Mouse (Mus musculus) cortical plate, adult 2 months (tissue): ENCODE measurements at regions not wholly inside any gene's neighbourhood (a gene's known extent, or its start where the extent isn't known, plus 50 kb on each side); places are given as distances from the start of the nearest gene placed in this dataset.

Experiments used
- H3K27ac ChIP-seq: fragments of 200-500 bp; 2 replicates; pipeline ENCODE4 v1.5.1; 2012; ENCODE audit warnings: low read length, control low read depth, inconsistent platforms; ENCODE audit not compliant: insufficient read depth
- H3K4me1 ChIP-seq: fragments of 200-500 bp; 2 replicates; pipeline ENCODE4 v1.6.1; 2011; ENCODE audit warnings: low read length; ENCODE audit not compliant: control insufficient read depth, insufficient read depth
- H3K4me3 ChIP-seq: fragments of 200-500 bp; 2 replicates; pipeline ENCODE4 v1.5.1; 2011; ENCODE audit warnings: mild to moderate bottlenecking, low read length, control low read depth; ENCODE audit not compliant: insufficient read depth
- CTCF ChIP-seq: fragments of 200-500 bp; IDR thresholded peaks from 2 replicates; pipeline ENCODE4 v1.5.1; 2011; ENCODE audit warnings: mild to moderate bottlenecking, control low read depth, low read length; ENCODE audit not compliant: insufficient read depth; ENCODE audit errors: extremely low read depth
- POLR2A ChIP-seq: fragments of 200-500 bp; IDR thresholded peaks from 2 replicates; pipeline ENCODE4 v1.6.1; 2011; ENCODE audit warnings: mild to moderate bottlenecking, low read length, control low read depth; ENCODE audit not compliant: insufficient read depth; ENCODE audit errors: extremely low read depth

- Histone ChIP-seq H3K4me1 (no peaks in the 10 kb centered on the region), H3K27ac (no peak overlapping the region), H3K4me3 (no peak overlapping the region)
- TF ChIP-seq CTCF (no peak), POLR2A (no peak)
These were observed 54.8 kb downstream of the Tmem30b start for GRCm38 (mm10) chr12:73491370-73491769.

GRCm38 (mm10) chr12:73482858-73483257, 63.3 kb downstream of the Tmem30b start:
- Histone ChIP-seq H3K27ac (no peak overlapping the region), H3K4me3 (no peak overlapping the region), H3K4me1 (no peaks in the 10 kb centered on the region)
- TF ChIP-seq CTCF, result no peak

- TF ChIP-seq CTCF, result no peak
- TF ChIP-seq POLR2A, result no peak
- H3K27ac ChIP-seq, result no peak overlapping the region
- H3K4me3 ChIP-seq, result no peak overlapping the region
- no peaks in the 10 kb centered on the region for H3K4me1 ChIP-seq
These were observed 63.9 kb downstream of the Tmem30b start for GRCm38 (mm10) chr12:73482275-73482674.

- TF ChIP-seq CTCF (no peak), POLR2A (no peak)
- Histone ChIP-seq H3K4me3 (no peak overlapping the region), H3K27ac (no peak overlapping the region), H3K4me1 (no peaks in the 10 kb centered on the region)
These were observed 64.5 kb downstream of the Tmem30b start for GRCm38 (mm10) chr12:73481705-73482104.

GRCm38 (mm10) chr12:73481165-73481564, 65.0 kb downstream of the Tmem30b start:
- Histone ChIP-seq H3K4me3 (no peak overlapping the region), H3K27ac (no peak overlapping the region), H3K4me1 (no peaks in the 10 kb centered on the region)
- TF ChIP-seq CTCF (no peak), POLR2A (no peak)

- Histone ChIP-seq H3K4me1 (peaks cover 1% of the 10 kb centered on the region; the same call in 1 of the 2 replicates), H3K4me3 (no peak overlapping the region), H3K27ac (no peak overlapping the region)
- TF ChIP-seq CTCF (no peak), POLR2A (no peak)
These were observed 65.6 kb downstream of the Tmem30b start for GRCm38 (mm10) chr12:73480610-73480971.

GRCm38 (mm10) chr12:73479932-73480609, 66.1 kb downstream of the Tmem30b start:
- Histone ChIP-seq H3K27ac (no peak overlapping the region), H3K4me3 (no peak overlapping the region), H3K4me1 (peaks cover 1% of the 10 kb centered on the region; the same call in 1 of the 2 replicates)
- TF ChIP-seq POLR2A (no peak), CTCF (no peak)

- Histone ChIP-seq H3K4me3 (no peak overlapping the region), H3K27ac (no peak overlapping the region), H3K4me1 (peaks cover 1% of the 10 kb centered on the region; the same call in 1 of the 2 replicates)
- TF ChIP-seq POLR2A (no peak), CTCF (no peak)
These were observed 67.6 kb downstream of the Tmem30b start for GRCm38 (mm10) chr12:73478641-73479040.

GRCm38 (mm10) chr12:73476421-73476858, 69.8 kb downstream of the Tmem30b start:
- H3K4me1 ChIP-seq, result peaks cover 1% of the 10 kb centered on the region; the same call in 1 of the 2 replicates
- no peak overlapping the region for H3K27ac ChIP-seq
- no peak overlapping the region for H3K4me3 ChIP-seq
- TF ChIP-seq POLR2A, result no peak
- no peak for TF ChIP-seq CTCF

- no peak overlapping the region for H3K27ac ChIP-seq
- H3K4me3 ChIP-seq, result no peak overlapping the region
- peaks cover 1% of the 10 kb centered on the region; the same call in 1 of the 2 replicates for H3K4me1 ChIP-seq
- TF ChIP-seq CTCF (no peak), POLR2A (no peak)
These were observed 70.4 kb downstream of the Tmem30b start for GRCm38 (mm10) chr12:73475774-73476173.

- TF ChIP-seq POLR2A (no peak), CTCF (no peak)
- H3K4me1 ChIP-seq, result peaks cover 1% of the 10 kb centered on the region; the same call in 1 of the 2 replicates
- no peak overlapping the region for H3K27ac ChIP-seq
- H3K4me3 ChIP-seq, result no peak overlapping the region
These were observed 71.2 kb downstream of the Tmem30b start for GRCm38 (mm10) chr12:73475020-73475419.
